ENCODE assay signal across 9 mouse cellular contexts in the genomic region with DNA sequence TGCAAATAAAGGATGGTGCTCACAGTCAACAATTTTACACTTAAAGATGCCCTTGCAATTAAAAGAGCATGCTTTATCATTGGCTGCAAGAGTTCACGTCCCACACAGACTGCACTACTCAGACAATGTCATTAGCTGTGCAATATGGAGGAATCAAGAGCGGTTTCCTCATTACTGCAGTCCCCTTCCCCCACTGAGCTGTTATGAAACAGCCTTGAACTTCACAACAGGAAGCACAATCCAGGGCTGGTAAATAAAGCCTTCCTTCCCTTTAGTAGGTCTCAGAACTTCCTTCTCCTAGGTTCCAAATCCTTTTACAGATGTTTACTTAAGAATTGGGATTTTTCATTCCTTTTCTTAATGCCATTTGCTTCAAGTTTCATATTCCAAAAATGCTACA. TPM values are rescaled to one million over a fixed set of nuclear protein-coding genes. Genes with fewer than 3 reads are reported as not detected.
DNase-seq lines count a peak whose midpoint lies in the region.
"Had no signal": no experiment of that assay in that cellular context is flagged by ENCODE, and none has a peak within 500 bp of the region (broad histone marks: within the 10 kb centered on the region; RNA-seq: fewer than 3 reads in every experiment).

No protein-coding gene starts in this region.

- peak; percentile 21 for DNase-seq in adrenal gland, postnatal 14 days
- DNase-seq in adrenal gland, postnatal 10 days: no peak
- peak; percentile 20 for DNase-seq in kidney, postnatal 10 days
- DNase-seq in kidney, adult 18-20 months: no peak
- DNase-seq in brain, adult 2 months (ENCODE audit: low read depth, low spot score): peak; percentile 36
- DNase-seq in lung, postnatal 36 days: peak; percentile 78
- no peak for DNase-seq in cerebellum, adult 9-11 months
- no peak for DNase-seq in frontal cortex, postnatal 36 days (ENCODE audit: low spot score in 2 of 2)
- DNase-seq: embryo, embryonic 11 days had no signal

RNA-seq across cellular contexts. Expression of a gene that starts 41.8 kb away (rescaled TPM):
- total RNA-seq in adrenal gland, postnatal 14 days (2021): 525 and 794 TPM in 2 replicates
- total RNA-seq in adrenal gland, postnatal 10 days (2021): 100 to 1,000 TPM; 687 to 755 TPM

Comparison
In these comparisons a context has a peak if more than half of its experiments do, and no peak if none do; other contexts are left out.
1. DNase-seq: peak in adrenal gland, postnatal 14 days (single experiment), kidney, postnatal 10 days (single experiment), brain, adult 2 months (single experiment) and lung, postnatal 36 days (single experiment); none in adrenal gland, postnatal 10 days (single experiment), kidney, adult 18-20 months (single experiment), cerebellum, adult 9-11 months (single experiment) and frontal cortex, postnatal 36 days (0 of 2).